Mouse (Mus musculus) neural tube, embryonic 12.5 days (tissue): ENCODE results near the gene Lrrc40. TPM values are rescaled to one million over a fixed set of nuclear protein-coding genes. Genes with fewer than 3 reads are reported as not detected.
A peak's percentile ranks its signal among the peaks of the same experiment; 100 is the strongest.

ENCODE experiments used
- ATAC-seq: fragments of 200-750 bp; cut with Nextera tagmentation; 2 replicates; pipeline ENCODE4 v1.8.0; 2017; ENCODE audit warnings: low read depth, mild to moderate bottlenecking, moderate TSS enrichment, moderate library complexity; ENCODE audit not compliant: low FRiP score
- H3K27ac ChIP-seq: fragments of 300-500 bp; sonication (generic); 2 replicates; pipeline ENCODE4 v1.5.1; 2016
- H3K27me3 ChIP-seq: fragments of 300-500 bp; sonication (generic); replicated peaks from 2 replicates; pipeline ENCODE4 v1.6.1; 2016; ENCODE audit warnings: mild to moderate bottlenecking
- H3K36me3 ChIP-seq: fragments of 300-500 bp; sonication (generic); 2 replicates; pipeline ENCODE4 v1.6.1; 2016; ENCODE audit warnings: mild to moderate bottlenecking
- H3K4me1 ChIP-seq: fragments of 300-500 bp; sonication (generic); 2 replicates; pipeline ENCODE4 v1.6.1; 2016
- H3K4me2 ChIP-seq: fragments of 300-500 bp; sonication (generic); replicated peaks from 2 replicates; pipeline ENCODE4 v1.6.1; 2016; ENCODE audit warnings: mild to moderate bottlenecking
- H3K4me3 ChIP-seq: fragments of 300-500 bp; sonication (generic); 2 replicates; pipeline ENCODE4 v1.5.1; 2016
- H3K9ac ChIP-seq: fragments of 300-500 bp; sonication (generic); 2 replicates; pipeline ENCODE4 v1.6.1; 2016; ENCODE audit warnings: mild to moderate bottlenecking
- H3K9me3 ChIP-seq: fragments of 300-500 bp; sonication (generic); 2 replicates; pipeline ENCODE4 v1.6.1; 2016; ENCODE audit warnings: mild to moderate bottlenecking
- WGBS: fragments of 180-500 bp; shearing (Covaris S2); methylation state at CpG from one replicate; pipeline ENCODE4 v1.1.7; 2016; 5-methylcytosine and 5-hydroxymethylcytosine counted together
- polyA plus RNA-seq: library from polyadenylated mRNA; unstranded; fragments of >200 nt; fragmentation: Nextera tagmentation; extraction: Ambion mirVana; gene quantifications from 2 replicates; pipeline ENCODE4 v1.2.1, GENCODE M21; 2016

Gene Lrrc40
- 56.7 and 58.5 TPM in 2 replicates for polyA plus RNA-seq

DNA sequence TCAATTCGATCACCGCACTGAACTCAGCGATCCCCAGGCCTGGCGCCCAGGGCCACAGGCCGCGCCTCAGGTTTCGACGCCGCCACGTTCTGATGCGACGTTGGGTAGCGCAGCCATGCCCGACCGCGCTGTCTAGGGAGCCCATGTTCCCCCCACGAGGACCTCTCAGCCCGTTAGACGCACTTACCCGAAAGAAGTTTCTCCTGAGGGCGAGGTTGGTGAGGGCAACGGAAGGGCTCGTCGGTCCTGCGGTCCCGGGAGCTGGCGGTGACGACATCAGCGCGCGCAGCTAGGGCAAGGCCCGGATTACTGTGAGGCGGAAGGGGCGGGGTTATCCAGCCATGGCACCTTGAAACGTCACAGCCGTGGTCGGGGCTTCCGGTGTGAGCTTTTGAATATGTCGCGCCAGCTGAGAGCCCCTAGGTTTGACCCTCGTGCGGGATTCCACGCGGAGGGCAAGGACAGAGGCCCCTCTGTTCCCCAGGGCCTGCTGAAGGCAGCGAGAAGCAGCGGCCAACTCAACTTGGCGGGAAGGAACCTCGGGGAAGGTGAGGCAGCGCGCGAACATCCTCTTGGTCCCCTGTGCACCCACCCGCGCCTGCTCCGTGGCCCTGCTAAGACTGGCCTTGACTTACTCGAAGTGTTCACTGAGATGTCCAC is at the start of gene Lrrc40, which contains the start of gene Srsf11:
Lrrc40 (plus strand) TSS at position 334 of the 660 bp plus-strand sequence.
Srsf11 (minus strand) TSS at position 311 of the 660 bp plus-strand sequence.
- whole genome bisulfite sequencing = under 1% methylated on average over 55 of the region's 55 CpGs
- Histone ChIP-seq H3K4me3 (peak within 1 kb of the TSS; percentile 78), H3K27ac (no peak within 1 kb of the TSS), H3K9ac (peak within 1 kb of the TSS; percentile 80), H3K4me2 (peak within 1 kb of the TSS; percentile 69), H3K27me3 (no peaks in the 10 kb centered on the region), H3K9me3 (no peaks in the 10 kb centered on the region), H3K4me1 (peaks cover 20% of the 10 kb centered on the region), H3K36me3 (no peaks in the 10 kb centered on the region)
- peak; percentile 96 for ATAC-seq

- Histone ChIP-seq H3K4me2 (no peak overlapping the region), H3K4me3 (no peak overlapping the region), H3K27ac (no peak overlapping the region), H3K36me3 (peaks cover 13% of the 10 kb centered on the region), H3K9me3 (no peaks in the 10 kb centered on the region), H3K4me1 (no peaks in the 10 kb centered on the region), H3K9ac (no peak overlapping the region), H3K27me3 (no peaks in the 10 kb centered on the region)
- no peak for ATAC-seq
Observed at GRCm38 (mm10) chr3:157993322-157993721, 43.1 kb upstream of the Lrrc40 start.

- no peaks in the 10 kb centered on the region for H3K27me3 ChIP-seq
- ATAC-seq = no peak
- no peaks in the 10 kb centered on the region for H3K4me1 ChIP-seq
- H3K9me3 ChIP-seq = no peaks in the 10 kb centered on the region
- H3K4me2 ChIP-seq = no peak overlapping the region
- no peak overlapping the region for H3K4me3 ChIP-seq
- H3K9ac ChIP-seq = no peak overlapping the region
- WGBS = 100% methylated on average over 2 of the region's 2 CpGs
- H3K36me3 ChIP-seq = peaks cover 10% of the 10 kb centered on the region
- no peak overlapping the region for H3K27ac ChIP-seq
Observed at GRCm38 (mm10) chr3:157995726-157996125, 40.7 kb upstream of the Lrrc40 start.

- H3K27me3 ChIP-seq = no peaks in the 10 kb centered on the region
- no peak for ATAC-seq
- WGBS = 77% methylated on average over 1 of the region's 1 CpGs
- H3K27ac ChIP-seq = no peak overlapping the region
- no peaks in the 10 kb centered on the region for H3K9me3 ChIP-seq
- H3K4me1 ChIP-seq = no peaks in the 10 kb centered on the region
- H3K4me2 ChIP-seq = no peak overlapping the region
- H3K4me3 ChIP-seq = no peak overlapping the region
- no peak overlapping the region for H3K9ac ChIP-seq
- H3K36me3 ChIP-seq = peaks cover 18% of the 10 kb centered on the region
Observed at GRCm38 (mm10) chr3:157998742-157999369, 37.6 kb upstream of the Lrrc40 start.

GRCm38 (mm10) chr3:158008647-158009046 is 27.8 kb upstream of the Lrrc40 start:
- WGBS = 73% methylated on average over 1 of the region's 1 CpGs
- peaks cover 37% of the 10 kb centered on the region for H3K36me3 ChIP-seq
- no peaks in the 10 kb centered on the region for H3K9me3 ChIP-seq

GRCm38 (mm10) chr3:158009762-158010320 is 26.6 kb upstream of the Lrrc40 start:
- Histone ChIP-seq H3K9me3 (no peaks in the 10 kb centered on the region), H3K4me1 (no peaks in the 10 kb centered on the region), H3K4me2 (no peak overlapping the region), H3K9ac (no peak overlapping the region), H3K27me3 (no peaks in the 10 kb centered on the region), H3K4me3 (no peak overlapping the region), H3K36me3 (peaks cover 39% of the 10 kb centered on the region), H3K27ac (no peak overlapping the region)
- WGBS = 48% methylated on average over 1 of the region's 1 CpGs
- ATAC-seq = 0 out of 2 replicates have a peak, but pooled peaks have one; percentile 10

More at GRCm38 (mm10) chr3:158008647-158009046, 27.8 kb upstream of the Lrrc40 start:
- Histone ChIP-seq H3K27ac (no peak overlapping the region), H3K9ac (no peak overlapping the region), H3K4me2 (no peak overlapping the region), H3K4me1 (no peaks in the 10 kb centered on the region), H3K4me3 (no peak overlapping the region), H3K27me3 (no peaks in the 10 kb centered on the region)
- no peak for ATAC-seq

GRCm38 (mm10) chr3:158031371-158031925 is 5.0 kb upstream of the Lrrc40 start:
- Histone ChIP-seq H3K4me3 (peak overlapping the region; percentile 92), H3K9me3 (no peaks in the 10 kb centered on the region), H3K9ac (peak overlapping the region; percentile 97), H3K4me2 (peak overlapping the region; percentile 82), H3K27me3 (no peaks in the 10 kb centered on the region), H3K36me3 (peaks cover 3% of the 10 kb centered on the region), H3K27ac (peak overlapping the region; percentile 96), H3K4me1 (peaks cover 15% of the 10 kb centered on the region)
- WGBS = under 1% methylated on average over 61 of the region's 61 CpGs
- peak; percentile 94 for ATAC-seq

DNA sequence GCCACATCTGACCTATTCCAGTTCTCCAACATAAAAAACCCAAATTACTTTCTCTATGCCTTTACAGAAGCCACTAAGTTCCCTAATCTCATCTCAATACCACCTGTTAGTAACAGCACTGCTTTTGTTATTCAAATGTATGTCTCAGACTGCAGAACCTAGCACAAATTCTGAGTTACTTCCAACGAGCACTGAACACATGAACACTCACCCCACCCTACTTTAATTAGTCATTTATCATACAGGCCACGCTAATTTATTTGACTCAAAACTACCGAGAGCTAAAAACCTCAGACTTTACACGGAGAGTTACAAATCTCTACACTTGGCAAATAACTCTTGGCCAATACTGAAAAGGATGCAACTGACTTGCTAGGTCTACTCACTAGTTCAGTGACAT is 4.4 kb upstream of the Lrrc40 start:
- H3K4me3 ChIP-seq = peak overlapping the region; percentile 92
- H3K36me3 ChIP-seq = no peaks in the 10 kb centered on the region
- peak overlapping the region; percentile 82 for H3K4me2 ChIP-seq
- no peaks in the 10 kb centered on the region for H3K27me3 ChIP-seq
- 7% methylated on average over 4 of the region's 4 CpGs for WGBS
- H3K9me3 ChIP-seq = no peaks in the 10 kb centered on the region
- H3K9ac ChIP-seq = peak overlapping the region; percentile 97
- peak; percentile 2; the same call in 1 of the 2 replicates for ATAC-seq
- 0 out of 2 replicates have a peak overlapping the region, but pooled peaks have one; percentile 96 for H3K27ac ChIP-seq
- peaks cover 15% of the 10 kb centered on the region for H3K4me1 ChIP-seq

- Histone ChIP-seq H3K4me2 (peak overlapping the region; percentile 69), H3K4me3 (peak overlapping the region; percentile 78), H3K4me1 (peaks cover 20% of the 10 kb centered on the region), H3K9me3 (no peaks in the 10 kb centered on the region), H3K27me3 (no peaks in the 10 kb centered on the region), H3K27ac (no peak overlapping the region), H3K9ac (peak overlapping the region; percentile 80), H3K36me3 (no peaks in the 10 kb centered on the region)
- no peak for ATAC-seq
- 2% methylated on average over 11 of the region's 11 CpGs for WGBS
Observed at GRCm38 (mm10) chr3:158035866-158036265, 596 bp upstream of the Lrrc40 start.

DNA sequence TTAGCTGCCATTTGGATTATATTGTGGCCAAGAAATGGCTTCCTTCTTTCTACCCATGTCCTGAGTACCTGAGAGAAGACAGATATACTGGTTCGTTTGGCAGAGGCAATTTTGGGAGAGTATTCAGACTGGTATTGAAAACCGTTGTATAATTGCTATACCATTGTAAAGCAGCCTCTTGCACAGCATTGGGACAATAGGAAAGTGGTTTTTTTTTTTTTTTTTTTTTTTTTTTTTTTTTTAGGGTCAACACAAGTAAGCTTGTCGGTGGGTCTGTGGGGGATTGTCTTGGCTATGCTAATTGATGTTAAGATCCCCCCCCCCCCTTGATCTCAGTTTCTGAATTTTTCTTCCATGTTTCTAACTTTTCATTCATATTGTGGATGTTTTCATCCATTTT is 1.6 kb downstream of the Lrrc40 start:
- Histone ChIP-seq H3K4me3 (no peak overlapping the region), H3K27me3 (no peaks in the 10 kb centered on the region), H3K9ac (no peak overlapping the region), H3K4me2 (0 out of 2 replicates have a peak overlapping the region, but pooled peaks have one; percentile 69), H3K4me1 (peaks cover 13% of the 10 kb centered on the region), H3K9me3 (no peaks in the 10 kb centered on the region), H3K36me3 (no peaks in the 10 kb centered on the region), H3K27ac (no peak overlapping the region)
- no peak for ATAC-seq
- 90% methylated on average over 3 of the region's 3 CpGs for WGBS

DNA sequence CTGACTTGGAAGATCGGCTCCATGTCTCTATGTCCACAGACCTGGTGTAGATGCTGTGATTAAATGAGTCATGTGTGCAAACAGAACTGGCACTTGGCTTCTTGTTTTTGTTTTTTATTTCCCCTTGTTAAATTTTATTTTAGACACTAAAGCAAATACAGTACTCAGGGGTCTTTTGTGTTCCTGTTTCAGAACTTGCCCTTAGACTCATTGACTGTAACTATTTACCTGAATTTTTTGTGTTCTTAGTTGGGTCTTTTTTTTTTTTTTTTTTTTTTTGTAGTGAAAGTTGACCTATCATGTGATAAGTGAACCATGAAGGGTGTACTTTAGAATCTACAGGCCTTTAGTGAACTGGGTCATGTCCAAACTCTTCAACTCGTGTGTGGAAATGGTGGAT is 4.3 kb downstream of the Lrrc40 start:
- no peak for ATAC-seq
- H3K4me2 ChIP-seq = no peak overlapping the region
- WGBS = 91% methylated on average over 2 of the region's 2 CpGs
- 0 out of 2 replicates have a peak, but pooled peaks cover 6% of the 10 kb centered on the region for H3K4me1 ChIP-seq
- H3K27ac ChIP-seq = no peak overlapping the region
- no peaks in the 10 kb centered on the region for H3K36me3 ChIP-seq
- no peak overlapping the region for H3K4me3 ChIP-seq
- H3K9ac ChIP-seq = no peak overlapping the region
- no peaks in the 10 kb centered on the region for H3K9me3 ChIP-seq
- H3K27me3 ChIP-seq = no peaks in the 10 kb centered on the region

GRCm38 (mm10) chr3:158049508-158049907 is 13.0 kb downstream of the Lrrc40 start:
- H3K9ac ChIP-seq = no peak overlapping the region
- H3K4me3 ChIP-seq = no peak overlapping the region
- no peaks in the 10 kb centered on the region for H3K9me3 ChIP-seq
- H3K4me2 ChIP-seq = no peak overlapping the region
- no peaks in the 10 kb centered on the region for H3K4me1 ChIP-seq
- no peak overlapping the region for H3K27ac ChIP-seq
- ATAC-seq = no peak
- peaks cover 16% of the 10 kb centered on the region; the same call in 1 of the 2 replicates for H3K36me3 ChIP-seq
- 91% methylated on average over 2 of the region's 2 CpGs for WGBS
- H3K27me3 ChIP-seq = no peaks in the 10 kb centered on the region
